Mouse (Mus musculus) right cerebral cortex, postnatal 36 days (tissue): Measurements from ENCODE around the gene Olfr417.
"Not testable (repeated sequence)": the region's sequence is repeated elsewhere in the genome, so short reads cannot be mapped to it uniquely, and the experiment has no call there.

Source experiments
- DNase-seq, 2 experiments: peaks; one replicate each; pipeline ENCODE4 v3.0.0; 2022; ENCODE audit warnings: low spot score in 2 of 2, mixed read lengths in 1 of 2

Olfr417 gene

GRCm38 (mm10) chr1:174364882-174365451 is at the start of gene Olfr417:
Gene Olfr417, plus strand, starts transcription at chr1:174365122.
- no peak for DNase-seq

- no peak for DNase-seq
Measured at GRCm38 (mm10) chr1:174317308-174317707, 47.6 kb upstream of the Olfr417 start.

- no peak for DNase-seq
Measured at GRCm38 (mm10) chr1:174330218-174330617, 34.7 kb upstream of the Olfr417 start, which contains the start of gene Mptx1. Gene Mptx1, plus strand, starts transcription at chr1:174330518.

- DNase-seq: not testable (repeated sequence)
Measured at GRCm38 (mm10) chr1:174353636-174354035, 11.3 kb upstream of the Olfr417 start.

GRCm38 (mm10) chr1:174354640-174355039 is 10.3 kb upstream of the Olfr417 start:
- DNase-seq: no peak

GRCm38 (mm10) chr1:174373799-174374198 is 8.9 kb downstream of the Olfr417 start:
- no peak for DNase-seq

GRCm38 (mm10) chr1:174390746-174391145 is 25.8 kb downstream of the Olfr417 start, which contains the start of gene Olfr248:
Gene Olfr248, plus strand, starts transcription at chr1:174391046.
- DNase-seq: no peak

GRCm38 (mm10) chr1:174422959-174423358 is 58.0 kb downstream of the Olfr417 start:
- DNase-seq: no peak

GRCm38 (mm10) chr1:174423764-174424163 is 58.8 kb downstream of the Olfr417 start, which contains the start of gene Olfr414:
Gene Olfr414, plus strand, starts transcription at chr1:174424064.
- no peak for DNase-seq
